Comparison of ENCODE assay signal across 13 mouse cellular contexts in the genomic region with DNA sequence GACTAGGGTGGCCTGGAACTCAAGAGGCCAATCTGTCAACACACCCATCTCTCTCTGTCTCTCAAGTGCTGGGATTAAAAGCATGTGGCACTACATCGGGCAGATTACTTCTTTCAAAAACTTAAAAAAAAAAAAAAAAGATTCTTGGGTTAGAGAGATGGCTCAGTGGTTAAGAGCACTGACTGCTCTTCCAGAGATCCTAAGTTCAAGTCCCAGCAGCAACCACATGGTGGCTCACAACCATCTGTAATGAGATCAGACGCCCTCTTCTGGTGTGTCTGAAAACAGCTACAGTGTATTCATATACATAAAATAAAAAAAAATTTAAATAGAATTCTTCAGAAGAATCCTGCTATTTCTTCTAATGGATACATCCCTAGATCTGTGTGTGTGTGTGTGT. TPM values are rescaled to one million over a fixed set of nuclear protein-coding genes. Genes with fewer than 3 reads are reported as not detected.
DNase-seq lines count a peak whose midpoint lies in the region; TF ChIP-seq lines count a peak whose summit lies in the region.
"Had no signal": no experiment of that assay in that cellular context is flagged by ENCODE, and none has a peak within 500 bp of the region (broad histone marks: within the 10 kb centered on the region; RNA-seq: fewer than 3 reads in every experiment).

No protein-coding gene starts in this region.

- peak; percentile 45 to 62 for DNase-seq in cerebellum, postnatal 10 days
- DNase-seq in cerebellum, adult 11 months = no peak
- no peak for DNase-seq in left cerebral cortex, adult 2 months (ENCODE audit: extremely low spot score in 1 of 2, low spot score in 2 of 2)
- no peak for DNase-seq in left cerebral cortex, postnatal 25 days (ENCODE audit: low spot score in 2 of 2)
- DNase-seq in B cell, adult 2 months = peak; percentile 41 to 45
- peak; percentile 51 for DNase-seq in ZHBTc4 (ENCODE audit: low read depth, low spot score)
- DNase-seq in frontal cortex, postnatal 10 days (ENCODE audit: low spot score in 2 of 2) = no peak
- no peak for DNase-seq in cerebellum, adult 9-11 months
- DNase-seq: cerebellum, adult 18-20 months; kidney, adult 8-10 months; thymus, postnatal 14 days had no signal

- no peak overlapping the region for H3K27ac ChIP-seq in left cerebral cortex, adult 2 months

- H3K4me3 ChIP-seq in left cerebral cortex, adult 2 months = no peak overlapping the region

- intact Hi-C loops in left cerebral cortex, adult 2 months (cut with DNase I) = no loop called here
- intact Hi-C loops in left cerebral cortex, postnatal 25 days (cut with DNase I) = no loop called here

- TF ChIP-seq CTCF in left cerebral cortex, adult 2 months (IDR thresholded peaks at IDR 0.05) = peak; percentile 51

RNA-seq across cellular contexts. Expression of a gene that starts 0.9 kb away (rescaled TPM):
- total RNA-seq in left cerebral cortex, adult 2 months (2021) = 100 to 1,000 TPM; 109 to 117 TPM
- 100 to 1,000 TPM; 107 to 109 TPM for total RNA-seq in left cerebral cortex, postnatal 25 days (2021)

RNA-seq across cellular contexts. Expression of a gene that starts 2.7 kb away (rescaled TPM):
- total RNA-seq in left cerebral cortex, adult 2 months (2021) = under 1 TPM in 1 of 2 experiments, not detected in 1; 0.29 TPM
- not detected for total RNA-seq in left cerebral cortex, postnatal 25 days (2021)

RNA-seq across cellular contexts. Expression of a gene that starts 10.3 kb away (rescaled TPM):
- 1 to 10 TPM in 1 of 2 experiments, under 1 TPM in 1; 0.70 to 1.1 TPM for total RNA-seq in left cerebral cortex, adult 2 months (2021)
- total RNA-seq in left cerebral cortex, postnatal 25 days (2021) = 1 to 10 TPM in 1 of 2 experiments, under 1 TPM in 1; 0.69 to 1.9 TPM

RNA-seq across cellular contexts. Expression of a gene that starts 11.4 kb away (rescaled TPM):
- total RNA-seq in left cerebral cortex, adult 2 months (2021) = 1 to 10 TPM; 2.1 to 3.6 TPM
- total RNA-seq in left cerebral cortex, postnatal 25 days (2021) = 1 to 10 TPM; 2.4 to 2.7 TPM

RNA-seq across cellular contexts. Expression of a gene that starts 19.9 kb away (rescaled TPM):
- total RNA-seq in left cerebral cortex, adult 2 months (2021) = not detected
- not detected for total RNA-seq in left cerebral cortex, postnatal 25 days (2021)
- total RNA-seq: layer of hippocampus, adult 18-20 months; left cerebral cortex, adult 8-10 months had no signal

Comparison
In these comparisons a context has a peak if more than half of its experiments do, and no peak if none do; other contexts are left out.
1. DNase-seq: peak in cerebellum, postnatal 10 days (2 of 2), B cell, adult 2 months (2 of 2) and ZHBTc4 (single experiment); none in cerebellum, adult 11 months (single experiment), left cerebral cortex, adult 2 months (0 of 2), left cerebral cortex, postnatal 25 days (0 of 2), frontal cortex, postnatal 10 days (0 of 2) and cerebellum, adult 9-11 months (single experiment).